Mouse (Mus musculus) bone marrow, adult 2 months (tissue): ENCODE results near the gene Aak1. TPM values are rescaled to one million over a fixed set of nuclear protein-coding genes. Genes with fewer than 3 reads are reported as not detected.

ENCODE experiments used
- H3K27ac ChIP-seq: fragments of 200-500 bp; 2 replicates; pipeline ENCODE4 v1.5.1; 2012; ENCODE audit warnings: low read depth, mild to moderate bottlenecking, control low read depth, inconsistent platforms, low read length; ENCODE audit not compliant: control insufficient read depth, poor library complexity, insufficient read depth
- H3K4me1 ChIP-seq: fragments of 200-500 bp; 2 replicates; pipeline ENCODE4 v1.6.1; 2011; ENCODE audit warnings: low read length; ENCODE audit not compliant: control insufficient read depth, insufficient read depth
- H3K4me3 ChIP-seq: fragments of 200-500 bp; replicated peaks from 2 replicates; pipeline ENCODE3; 2011; ENCODE audit warnings: mild to moderate bottlenecking, low read depth, low read length, control low read depth; ENCODE audit not compliant: control insufficient read depth
- CTCF ChIP-seq: fragments of 200-500 bp; IDR thresholded peaks from 2 replicates; pipeline ENCODE4 v1.5.1; 2011; ENCODE audit warnings: low read length, control low read depth; ENCODE audit not compliant: control insufficient read depth, insufficient read depth
- POLR2A ChIP-seq: fragments of 200-500 bp; IDR thresholded peaks from 2 replicates; pipeline ENCODE4 v1.6.1; 2011; ENCODE audit warnings: low read depth, mild to moderate bottlenecking, control low read depth, low read length, borderline replicate concordance; ENCODE audit not compliant: control insufficient read depth
- WGBS: fragments of 180-500 bp; shearing (Covaris S2); methylation state at CpG from one replicate; pipeline ENCODE4 v1.1.7; 2018; 5-methylcytosine and 5-hydroxymethylcytosine counted together
- polyA plus RNA-seq: library from polyadenylated mRNA; stranded (reverse); fragments of >200 nt; gene quantifications from 2 replicates; pipeline ENCODE4 v1.2.4, GENCODE M21; 2011; ENCODE audit warnings: low replicate concordance; ENCODE audit not compliant: missing spikeins, insufficient read depth, insufficient read length

Gene Aak1
- polyA plus RNA-seq, 1 experiment: 16.9 TPM

GRCm38 (mm10) chr6:86847816-86848215 is 1.5 kb upstream of the Aak1 start:
- 86% methylated on average over 8 of the region's 8 CpGs for WGBS
- no peak overlapping the region for H3K4me3 ChIP-seq
- TF ChIP-seq CTCF: no peak
- no peak for TF ChIP-seq POLR2A
- H3K27ac ChIP-seq: no peak overlapping the region
- peaks cover 3% of the 10 kb centered on the region; the same call in 1 of the 2 replicates for H3K4me1 ChIP-seq

DNA sequence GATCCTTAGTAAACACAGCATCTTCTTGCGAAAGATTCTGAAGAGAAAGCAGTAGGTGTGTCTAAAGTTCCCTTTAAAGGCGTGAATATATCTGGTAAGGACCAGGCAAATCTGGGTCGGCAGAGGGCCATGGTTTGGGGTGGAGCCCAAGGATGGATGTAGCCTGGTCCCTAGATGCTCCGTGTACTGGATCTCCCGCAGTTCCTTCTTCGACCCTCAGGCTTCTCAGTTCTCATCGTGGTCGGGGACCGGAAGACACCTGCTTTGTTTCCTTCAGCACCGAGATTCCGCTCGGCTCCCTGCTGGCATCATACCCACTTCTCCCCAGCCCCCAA is 770 bp upstream of the Aak1 start:
- 2% methylated on average over 12 of the region's 12 CpGs for WGBS
- TF ChIP-seq POLR2A: no peak
- TF ChIP-seq CTCF: no peak
- peaks cover 4% of the 10 kb centered on the region; the same call in 1 of the 2 replicates for H3K4me1 ChIP-seq
- peak overlapping the region; percentile 96 for H3K4me3 ChIP-seq
- H3K27ac ChIP-seq: peak overlapping the region; percentile 99

DNA sequence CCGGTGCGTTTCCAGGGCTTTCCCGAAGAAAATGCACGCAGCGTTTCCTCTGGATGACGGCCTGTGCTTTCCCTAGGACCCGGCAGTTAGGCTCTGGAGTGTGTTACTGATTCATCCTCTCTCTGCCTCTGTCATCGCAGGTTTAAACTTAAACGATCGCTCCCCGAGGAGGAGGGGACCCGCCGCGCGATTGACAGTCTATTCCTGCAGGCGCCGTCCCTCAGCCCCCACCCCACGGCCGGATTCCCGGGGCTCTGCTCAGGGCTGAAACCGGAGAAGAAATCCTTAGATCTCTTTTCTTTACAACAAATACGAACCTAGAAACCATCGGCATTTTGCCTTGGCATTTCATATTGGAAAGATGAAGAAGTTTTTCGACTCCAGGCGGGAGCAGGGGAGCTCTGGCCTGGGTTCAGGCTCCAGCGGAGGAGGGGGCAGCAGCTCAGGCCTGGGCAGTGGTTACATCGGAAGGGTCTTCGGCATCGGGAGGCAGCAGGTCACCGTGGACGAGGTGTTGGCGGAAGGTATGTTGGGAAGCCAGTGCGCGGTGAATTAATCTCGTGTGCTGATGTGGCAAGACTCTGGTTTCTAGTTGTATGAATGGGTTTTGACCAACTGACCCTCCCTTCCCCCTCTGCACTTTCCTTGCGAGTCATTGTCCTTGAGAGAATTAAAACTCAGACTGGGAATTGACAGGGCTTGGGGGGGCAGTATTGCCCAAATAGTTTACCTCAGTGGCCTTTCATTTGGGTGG is 552 bp downstream of the Aak1 start:
- TF ChIP-seq CTCF (no peak), POLR2A (no peak)
- WGBS: under 1% methylated on average over 36 of the region's 36 CpGs
- Histone ChIP-seq H3K4me1 (peaks cover 4% of the 10 kb centered on the region; the same call in 1 of the 2 replicates), H3K27ac (peak overlapping the region; percentile 99), H3K4me3 (peak overlapping the region; percentile 96)

GRCm38 (mm10) chr6:86850588-86850987 is 1.3 kb downstream of the Aak1 start:
- 12% methylated on average over 4 of the region's 4 CpGs for WGBS
- TF ChIP-seq POLR2A (no peak), CTCF (no peak)
- no peak overlapping the region for H3K4me3 ChIP-seq
- H3K4me1 ChIP-seq: peaks cover 4% of the 10 kb centered on the region; the same call in 1 of the 2 replicates
- H3K27ac ChIP-seq: no peak overlapping the region; the same call in 1 of the 2 replicates

GRCm38 (mm10) chr6:86851561-86851960 is 2.2 kb downstream of the Aak1 start:
- Histone ChIP-seq H3K27ac (no peak overlapping the region), H3K4me1 (peaks cover 4% of the 10 kb centered on the region; the same call in 1 of the 2 replicates), H3K4me3 (no peak overlapping the region)
- TF ChIP-seq CTCF (no peak), POLR2A (no peak)
- WGBS: 14% methylated on average over 1 of the region's 1 CpGs

GRCm38 (mm10) chr6:86853928-86854327 is 4.6 kb downstream of the Aak1 start:
- TF ChIP-seq CTCF (no peak), POLR2A (no peak)
- Histone ChIP-seq H3K4me3 (no peak overlapping the region), H3K27ac (no peak overlapping the region), H3K4me1 (peaks cover 4% of the 10 kb centered on the region; the same call in 1 of the 2 replicates)
- WGBS: 75% methylated on average over 3 of the region's 3 CpGs

- 86% methylated on average over 4 of the region's 4 CpGs for WGBS
- H3K4me1 ChIP-seq: peaks cover 4% of the 10 kb centered on the region; the same call in 1 of the 2 replicates
- H3K27ac ChIP-seq: no peak overlapping the region
- no peak overlapping the region for H3K4me3 ChIP-seq
- TF ChIP-seq CTCF (no peak), POLR2A (no peak)
These were observed 5.6 kb downstream of the Aak1 start for GRCm38 (mm10) chr6:86854941-86855340.

GRCm38 (mm10) chr6:86858606-86859005 is 9.3 kb downstream of the Aak1 start:
- H3K4me1 ChIP-seq: no peaks in the 10 kb centered on the region
- H3K27ac ChIP-seq: no peak overlapping the region
- no peak for TF ChIP-seq POLR2A
- TF ChIP-seq CTCF: no peak
- no peak overlapping the region for H3K4me3 ChIP-seq
- WGBS: 75% methylated on average over 3 of the region's 3 CpGs
